Mouse (Mus musculus): ENCODE results near the gene Upb1.
A peak's percentile ranks its signal among the peaks of the same experiment; 100 is the strongest.

GRCm38 (mm10) chr10:75486086-75486979 lies 85.4 kb downstream of the Upb1 start:
- TF ChIP-seq ZNF384 (IDR thresholded peaks at IDR 0.05; ENCODE audit: low read depth, low read length) (no peak), HCFC1 (IDR thresholded peaks at IDR 0.05; ENCODE audit: borderline replicate concordance, insufficient read depth, low read length) (no peak), CHD2 (IDR thresholded peaks at IDR 0.05; ENCODE audit: low read depth, low read length) (no peak), ZC3H11A (IDR thresholded peaks at IDR 0.05; ENCODE audit: borderline replicate concordance, low read depth, low read length) (peak; percentile 86; the same call in 1 of the 2 replicates)

Measured in ES-E14 (cell line).